Mouse (Mus musculus) olfactory bulb, adult 2 months (tissue): Measurements from ENCODE around the gene Vps37b. TPM values are rescaled to one million over a fixed set of nuclear protein-coding genes. Genes with fewer than 3 reads are reported as not detected.

Experiments used
- H3K27ac ChIP-seq: fragments of 200-500 bp; 2 replicates; pipeline ENCODE4 v1.5.1; 2012; ENCODE audit warnings: low read depth, low read length; ENCODE audit not compliant: insufficient read depth
- H3K4me1 ChIP-seq: fragments of 200-500 bp; 2 replicates; pipeline ENCODE4 v1.6.1; 2012; ENCODE audit warnings: low read length; ENCODE audit not compliant: control insufficient read depth, insufficient read depth
- H3K4me3 ChIP-seq: fragments of 200-500 bp; 2 replicates; pipeline ENCODE4 v1.5.1; 2012; ENCODE audit warnings: mild to moderate bottlenecking, low read depth, low read length, moderate library complexity; ENCODE audit not compliant: insufficient read depth
- CTCF ChIP-seq: fragments of 200-500 bp; IDR thresholded peaks from 2 replicates; pipeline ENCODE4 v1.5.1; 2012; ENCODE audit warnings: low read depth, mild to moderate bottlenecking, low read length, moderate library complexity; ENCODE audit not compliant: insufficient read depth
- POLR2A ChIP-seq: fragments of 200-500 bp; IDR thresholded peaks from 2 replicates; pipeline ENCODE4 v1.6.1; 2012; ENCODE audit warnings: mild to moderate bottlenecking, low read depth, low read length, moderate library complexity; ENCODE audit not compliant: insufficient read depth
- WGBS: fragments of 180-500 bp; shearing (Covaris S2); methylation state at CpG from one replicate; pipeline ENCODE4 v1.1.7; 2018; 5-methylcytosine and 5-hydroxymethylcytosine counted together
- polyA plus RNA-seq: library from polyadenylated mRNA; stranded (reverse); fragments of >200 nt; gene quantifications from 2 replicates; pipeline ENCODE4 v1.2.4, GENCODE M21; 2012; ENCODE audit warnings: low replicate concordance; ENCODE audit not compliant: missing spikeins, insufficient read depth, insufficient read length

Vps37b gene
- polyA plus RNA-seq, 1 experiment, result not detected

- TF ChIP-seq POLR2A (no peak), CTCF (no peak)
- H3K27ac ChIP-seq, result no peak overlapping the region
- no peak overlapping the region for H3K4me3 ChIP-seq
- 71% methylated on average over 8 of the region's 8 CpGs for whole genome bisulfite sequencing
- H3K4me1 ChIP-seq, result peaks cover 53% of the 10 kb centered on the region
These were observed 22.0 kb downstream of the Vps37b start for GRCm38 (mm10) chr5:124010077-124010476.

GRCm38 (mm10) chr5:124006891-124007491, 25.1 kb downstream of the Vps37b start:
- H3K4me3 ChIP-seq, result no peak overlapping the region
- TF ChIP-seq CTCF (no peak), POLR2A (no peak)
- 66% methylated on average over 17 of the region's 17 CpGs for WGBS
- no peak overlapping the region for H3K27ac ChIP-seq
- H3K4me1 ChIP-seq, result peaks cover 51% of the 10 kb centered on the region

- WGBS, result 74% methylated on average over 26 of the region's 26 CpGs
- Histone ChIP-seq H3K27ac (no peak overlapping the region), H3K4me1 (peaks cover 48% of the 10 kb centered on the region), H3K4me3 (no peak overlapping the region)
- TF ChIP-seq CTCF (no peak), POLR2A (no peak)
These were observed 25.8 kb downstream of the Vps37b start for GRCm38 (mm10) chr5:124006082-124006873.

GRCm38 (mm10) chr5:124005591-124005990, 26.5 kb downstream of the Vps37b start:
- peaks cover 45% of the 10 kb centered on the region for H3K4me1 ChIP-seq
- TF ChIP-seq CTCF (no peak), POLR2A (no peak)
- H3K4me3 ChIP-seq, result no peak overlapping the region
- 41% methylated on average over 11 of the region's 11 CpGs for WGBS
- no peak overlapping the region for H3K27ac ChIP-seq

GRCm38 (mm10) chr5:124005151-124005500, 26.9 kb downstream of the Vps37b start:
- WGBS, result 58% methylated on average over 15 of the region's 15 CpGs
- H3K4me1 ChIP-seq, result peaks cover 44% of the 10 kb centered on the region
- no peak overlapping the region for H3K27ac ChIP-seq
- no peak overlapping the region for H3K4me3 ChIP-seq
- TF ChIP-seq POLR2A (no peak), CTCF (no peak)

GRCm38 (mm10) chr5:124004356-124005150, 27.5 kb downstream of the Vps37b start:
- H3K4me1 ChIP-seq, result peaks cover 44% of the 10 kb centered on the region
- H3K4me3 ChIP-seq, result no peak overlapping the region
- 57% methylated on average over 17 of the region's 17 CpGs for WGBS
- no peak overlapping the region for H3K27ac ChIP-seq
- TF ChIP-seq POLR2A (no peak), CTCF (no peak)

- no peak overlapping the region for H3K4me3 ChIP-seq
- H3K27ac ChIP-seq, result no peak overlapping the region; the same call in 1 of the 2 replicates
- 35% methylated on average over 4 of the region's 4 CpGs for WGBS
- H3K4me1 ChIP-seq, result peaks cover 44% of the 10 kb centered on the region
- TF ChIP-seq POLR2A (no peak), CTCF (no peak)
These were observed 28.7 kb downstream of the Vps37b start for GRCm38 (mm10) chr5:124003375-124003774.

GRCm38 (mm10) chr5:124002876-124003275, 29.2 kb downstream of the Vps37b start:
- TF ChIP-seq POLR2A (no peak), CTCF (no peak)
- no peak overlapping the region for H3K4me3 ChIP-seq
- WGBS, result 32% methylated on average over 2 of the region's 2 CpGs
- H3K27ac ChIP-seq, result no peak overlapping the region; the same call in 1 of the 2 replicates
- peaks cover 47% of the 10 kb centered on the region for H3K4me1 ChIP-seq

GRCm38 (mm10) chr5:124001274-124001673, 30.8 kb downstream of the Vps37b start:
- H3K4me1 ChIP-seq, result peaks cover 53% of the 10 kb centered on the region
- no peak for TF ChIP-seq POLR2A
- TF ChIP-seq CTCF, result no peak
- WGBS, result 44% methylated on average over 9 of the region's 9 CpGs
- H3K4me3 ChIP-seq, result no peak overlapping the region
- H3K27ac ChIP-seq, result no peak overlapping the region
